Mouse (Mus musculus) spleen, embryonic (tissue): ENCODE results near the gene Prss57.

ENCODE experiments used
- CTCF ChIA-PET: fragments of 350-600 bp; sonication (Branson Sonifier 250); formaldehyde crosslinking; loops from one replicate; lab custom pipeline; 2022; lab: Charles Lee

Gene Prss57

GRCm38 (mm10) chr10:79808728-79809127, 18.0 kb upstream of the Prss57 start:
- CTCF ChIA-PET = interaction anchor here (0.6 kb wide), 1 partner anchor 79 kb away, joined by 4 read pairs; no protein-coding TSS in a partner anchor

- CTCF ChIA-PET = interaction anchor here (0.6 kb wide), 1 partner anchor 78 kb away, joined by 4 read pairs; no protein-coding TSS in a partner anchor
These were observed 17.1 kb upstream of the Prss57 start for GRCm38 (mm10) chr10:79807826-79808225.

GRCm38 (mm10) chr10:79806972-79807371, 16.2 kb upstream of the Prss57 start:
- CTCF ChIA-PET = no interaction called here

- CTCF ChIA-PET = no interaction called here
These were observed 15.6 kb upstream of the Prss57 start for GRCm38 (mm10) chr10:79806331-79806730.

GRCm38 (mm10) chr10:79805636-79806035, 14.9 kb upstream of the Prss57 start:
- CTCF ChIA-PET = interaction anchor here (0.7 kb wide), 1 partner anchor 37 kb away, joined by 4 read pairs; no protein-coding TSS in a partner anchor

GRCm38 (mm10) chr10:79803716-79804323, 13.1 kb upstream of the Prss57 start:
- CTCF ChIA-PET = no interaction called here

GRCm38 (mm10) chr10:79802331-79802971, 11.7 kb upstream of the Prss57 start:
- CTCF ChIA-PET = interaction anchor here (0.7 kb wide), 1 partner anchor 116 kb away, joined by 6 read pairs; no protein-coding TSS in a partner anchor

- CTCF ChIA-PET = no interaction called here
These were observed 11.1 kb upstream of the Prss57 start for GRCm38 (mm10) chr10:79801837-79802236.

- CTCF ChIA-PET = interaction anchor here (0.5 kb wide), 1 partner anchor 19 kb away, joined by 3 read pairs; no protein-coding TSS in a partner anchor
These were observed 9.7 kb upstream of the Prss57 start for GRCm38 (mm10) chr10:79800508-79800907.

GRCm38 (mm10) chr10:79798289-79798928, 7.6 kb upstream of the Prss57 start:
- CTCF ChIA-PET = interaction anchor here (0.6 to 0.7 kb wide), 2 partner anchors 66 to 520 kb away, joined by 3 read pairs; no protein-coding TSS in a partner anchor

- CTCF ChIA-PET = no interaction called here
These were observed 6.6 kb upstream of the Prss57 start for GRCm38 (mm10) chr10:79797326-79797725.

GRCm38 (mm10) chr10:79795905-79796304, 5.1 kb upstream of the Prss57 start:
- CTCF ChIA-PET = no interaction called here

GRCm38 (mm10) chr10:79794491-79794931, 3.8 kb upstream of the Prss57 start:
- CTCF ChIA-PET = no interaction called here

GRCm38 (mm10) chr10:79793738-79794490, 3.2 kb upstream of the Prss57 start:
- CTCF ChIA-PET = interaction anchor here (0.6 to 1.1 kb wide), 3 partner anchors 10 to 123 kb away, joined by 3 to 10 read pairs (median 3); no protein-coding TSS in a partner anchor

- CTCF ChIA-PET = interaction anchor here (0.6 to 1.1 kb wide), 4 partner anchors 10 to 122 kb away, joined by 3 to 10 read pairs (median 4); no protein-coding TSS in a partner anchor
These were observed 2.4 kb upstream of the Prss57 start, which contains the start of gene Palm for GRCm38 (mm10) chr10:79793051-79793737. Gene Palm (plus strand): TSS chr10:79793572.

GRCm38 (mm10) chr10:79792339-79793040, 1.7 kb upstream of the Prss57 start:
- CTCF ChIA-PET = interaction anchor here (0.8 to 0.9 kb wide), 2 partner anchors 9 to 37 kb away, joined by 3 to 4 read pairs; no protein-coding TSS in a partner anchor

- CTCF ChIA-PET = interaction anchor here (0.6 to 2.0 kb wide), 4 partner anchors 21 to 135 kb away, joined by 3 to 8 read pairs (median 4); partner anchors contain the start of gene Rnf126
These were observed 1.2 kb downstream of the Prss57 start for GRCm38 (mm10) chr10:79789581-79789980.

GRCm38 (mm10) chr10:79788386-79789158, 2.2 kb downstream of the Prss57 start:
- CTCF ChIA-PET = interaction anchor here (0.7 to 2.0 kb wide), 5 partner anchors 20 to 1604 kb away, joined by 3 to 8 read pairs (median 3); partner anchors contain the start of gene Rnf126
